10 mouse cellular contexts compared by ENCODE assay signal in genomic region chr9:61484391-61484790, GRCm38 (mm10).
DNase-seq lines count a peak whose midpoint lies in the region; ATAC-seq and TF ChIP-seq lines count a peak whose summit lies in the region.
"Had no signal": no experiment of that assay in that cellular context is flagged by ENCODE, and none has a peak within 500 bp of the region (broad histone marks: within the 10 kb centered on the region; RNA-seq: fewer than 3 reads in every experiment).

No protein-coding gene starts in this region.

- TF ChIP-seq CTCF in stomach, postnatal 0 days (IDR thresholded peaks at IDR 0.05; ENCODE audit: low read depth): no peak

- no peak overlapping the region for H3K27ac ChIP-seq in stomach, postnatal 0 days (replicated peaks)
- H3K27ac ChIP-seq: limb, embryonic 13.5 days; neural tube, embryonic 12.5 days had no signal

- no peaks in the 10 kb centered on the region for H3K36me3 ChIP-seq in stomach, postnatal 0 days (ENCODE audit: control insufficient read depth, insufficient read depth, low read length)
- H3K36me3 ChIP-seq: limb, embryonic 13.5 days; neural tube, embryonic 12.5 days had no signal

- H3K9me3 ChIP-seq in stomach, postnatal 0 days (ENCODE audit: control insufficient read depth, low read length): no peaks in the 10 kb centered on the region
- H3K9me3 ChIP-seq: limb, embryonic 13.5 days; neural tube, embryonic 12.5 days had no signal

- no peak for ATAC-seq in stomach, postnatal 0 days (ENCODE audit: low FRiP score, low TSS enrichment)
- no peak for ATAC-seq in frontal cortex, adult (ENCODE audit: low TSS enrichment)

- no peak for TF ChIP-seq EP300 in stomach, postnatal 0 days (optimal IDR thresholded peaks at IDR 0.05)

- WGBS in stomach, postnatal 0 days: 17% methylated on average over 3 of the region's 3 CpGs

- H3K4me2 ChIP-seq in stomach, postnatal 0 days (replicated peaks; ENCODE audit: low read depth): no peak overlapping the region
- H3K4me2 ChIP-seq: limb, embryonic 13.5 days; neural tube, embryonic 12.5 days had no signal

- no peaks in the 10 kb centered on the region for H3K27me3 ChIP-seq in stomach, postnatal 0 days (ENCODE audit: control insufficient read depth, insufficient read depth, low read length)
- H3K27me3 ChIP-seq: neural tube, embryonic 12.5 days had no signal

- H3K4me3 ChIP-seq in stomach, postnatal 0 days (ENCODE audit: low read depth, low read length): no peak overlapping the region
- H3K4me3 ChIP-seq: limb, embryonic 13.5 days; neural tube, embryonic 12.5 days had no signal

- H3K4me1 ChIP-seq in stomach, postnatal 0 days (replicated peaks; ENCODE audit: control insufficient read depth, insufficient read depth): no peaks in the 10 kb centered on the region
- H3K4me1 ChIP-seq: limb, embryonic 13.5 days had no signal

- no peak overlapping the region for H3K9ac ChIP-seq in stomach, postnatal 0 days (ENCODE audit: low read length)
- H3K9ac ChIP-seq: limb, embryonic 13.5 days; neural tube, embryonic 12.5 days had no signal

- peak; percentile 5 for DNase-seq in ovary, postnatal 10 days (ENCODE audit: low spot score)
- no peak for DNase-seq in ovary, adult 18-20 months (ENCODE audit: low spot score)
- DNase-seq in adipocyte (ENCODE audit: low spot score): peak; percentile 61
- peak; percentile 62 for DNase-seq in hindlimb bud, embryonic 11.5 days (ENCODE audit: extremely low spot score, low read depth, low spot score)
- DNase-seq in stomach, postnatal 0 days (ENCODE audit: low spot score): peak; percentile 45
- no peak for DNase-seq in cerebellum, adult 8-10 months
- no peak for DNase-seq in gastrocnemius, adult 18-20 months (ENCODE audit: low spot score)

Comparison
In these comparisons a context has a peak if more than half of its experiments do, and no peak if none do; other contexts are left out.
1. DNase-seq: peak in ovary, postnatal 10 days (single experiment), adipocyte (single experiment), hindlimb bud, embryonic 11.5 days (single experiment) and stomach, postnatal 0 days (single experiment); none in ovary, adult 18-20 months (single experiment), cerebellum, adult 8-10 months (single experiment) and gastrocnemius, adult 18-20 months (single experiment).